Mouse (Mus musculus): ENCODE measurements around the gene Fbxl15.
A peak's percentile ranks its signal among the peaks of the same experiment; 100 is the strongest.

DNA sequence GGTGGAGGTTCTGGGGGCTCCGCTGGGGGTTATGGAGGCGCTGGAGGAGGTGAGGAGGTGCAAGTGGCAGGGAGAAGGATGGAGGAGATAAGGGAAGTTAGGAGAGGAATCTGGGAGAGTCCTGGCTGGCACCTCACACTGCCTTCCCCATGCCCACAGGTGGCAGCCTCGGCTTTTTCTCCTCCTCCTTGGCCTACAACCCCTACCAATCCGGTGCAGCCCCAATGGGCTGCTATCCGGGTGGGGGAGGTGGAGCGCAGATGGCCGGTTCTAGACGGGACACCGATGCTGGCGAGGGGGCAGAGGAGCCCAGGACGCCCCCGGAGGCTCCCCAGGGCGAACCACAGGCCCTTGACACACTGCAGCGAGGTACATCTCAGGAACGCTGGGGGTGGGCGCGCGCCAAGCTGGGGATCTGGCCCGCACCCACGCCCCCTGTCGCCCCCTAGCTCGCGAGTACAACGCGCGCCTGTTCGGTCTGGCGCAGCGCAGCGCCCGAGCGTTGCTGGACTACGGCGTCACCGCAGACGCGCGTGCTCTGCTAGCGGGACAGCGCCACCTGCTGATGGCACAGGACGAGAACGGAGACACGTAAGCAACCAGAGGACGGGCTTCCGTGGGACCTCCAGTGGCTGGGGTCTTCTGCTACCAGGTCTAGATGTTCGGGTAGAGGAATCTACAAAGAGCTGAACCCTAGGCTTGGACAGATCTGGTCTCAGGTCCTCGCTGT lies 19.1 kb upstream of the Fbxl15 start:
- peak; percentile 96 for TF ChIP-seq CTCF (IDR thresholded peaks at IDR 0.05; ENCODE audit: control insufficient read depth, insufficient read depth, insufficient read length)
- no peak for TF ChIP-seq MAX (IDR thresholded peaks at IDR 0.05)
- TF ChIP-seq CEBPB (IDR thresholded peaks at IDR 0.05; ENCODE audit: low read depth): no peak
- TF ChIP-seq USF1 (IDR thresholded peaks at IDR 0.05; ENCODE audit: low read depth): no peak
- no peak for TF ChIP-seq MYOG (IDR thresholded peaks at IDR 0.05; ENCODE audit: control insufficient read depth, extremely low read depth, insufficient read length)
- TF ChIP-seq FOSL1 (IDR thresholded peaks at IDR 0.05; ENCODE audit: insufficient read depth, low read length, poor library complexity, severe bottlenecking): no peak
